Mouse (Mus musculus): ENCODE measurements at regions not wholly inside any gene's neighbourhood (a gene's known extent, or its start where the extent isn't known, plus 50 kb on each side); places are given as distances from the start of the nearest gene placed in this dataset.
A peak's percentile ranks its signal among the peaks of the same experiment; 100 is the strongest.

- DNase-seq: no peak
- intact Hi-C loops (cut with DNase I): no loop called here
Observed at GRCm38 (mm10) chr3:50886336-50886735, 337.9 kb upstream of the Noct start.

- intact Hi-C loops (cut with DNase I): no loop called here
- DNase-seq: peak in 1 of 2 experiments; percentile 6
Observed at GRCm38 (mm10) chr3:50887002-50887401, 337.2 kb upstream of the Noct start.

GRCm38 (mm10) chr3:50888571-50889210, 335.6 kb upstream of the Noct start:
- intact Hi-C loops (cut with DNase I): no loop called here
- DNase-seq: no peak

- DNase-seq: no peak
- intact Hi-C loops (cut with DNase I): no loop called here
Observed at GRCm38 (mm10) chr3:50890537-50890936, 333.7 kb upstream of the Noct start.

GRCm38 (mm10) chr3:50898179-50898578, 326.1 kb upstream of the Noct start:
- DNase-seq: no peak
- intact Hi-C loops (cut with DNase I): no loop called here

GRCm38 (mm10) chr3:50899830-50900350, 324.4 kb upstream of the Noct start:
- intact Hi-C loops (cut with DNase I): loop anchor here (10.0 kb wide), 2 partner anchors 825 to 1805 kb away; no protein-coding TSS in a partner anchor
- DNase-seq: peak in 1 of 2 experiments; percentile 5

GRCm38 (mm10) chr3:50900566-50900965, 323.7 kb upstream of the Noct start:
- DNase-seq: no peak
- intact Hi-C loops (cut with DNase I): loop anchor here (10.0 kb wide), 2 partner anchors 826 to 1806 kb away; no protein-coding TSS in a partner anchor

GRCm38 (mm10) chr3:50901321-50901720, 322.9 kb upstream of the Noct start:
- intact Hi-C loops (cut with DNase I): loop anchor here (10.0 kb wide), 2 partner anchors 827 to 1807 kb away; no protein-coding TSS in a partner anchor
- DNase-seq: no peak

- intact Hi-C loops (cut with DNase I): loop anchor here (10.0 kb wide), 2 partner anchors 828 to 1808 kb away; no protein-coding TSS in a partner anchor
- DNase-seq: peak; percentile 13 to 48
Observed at GRCm38 (mm10) chr3:50902933-50903332, 321.3 kb upstream of the Noct start.

GRCm38 (mm10) chr3:50904716-50905116, 319.5 kb upstream of the Noct start:
- intact Hi-C loops (cut with DNase I): loop anchor here (5.0 to 10.0 kb wide), 5 partner anchors 218 to 1810 kb away; no protein-coding TSS in a partner anchor
- DNase-seq: no peak

- DNase-seq: no peak
- intact Hi-C loops (cut with DNase I): loop anchor here (5.0 to 10.0 kb wide), 5 partner anchors 217 to 1811 kb away; no protein-coding TSS in a partner anchor
Observed at GRCm38 (mm10) chr3:50905274-50905992, 318.8 kb upstream of the Noct start.

GRCm38 (mm10) chr3:50905993-50906831, 318.0 kb upstream of the Noct start:
- intact Hi-C loops (cut with DNase I): loop anchor here (2.0 to 10.0 kb wide), 6 partner anchors 216 to 1811 kb away; no protein-coding TSS in a partner anchor
- peak; percentile 90 to 95 for DNase-seq

- intact Hi-C loops (cut with DNase I): no loop called here
- no peak for DNase-seq
Observed at GRCm38 (mm10) chr3:50912980-50913518, 311.2 kb upstream of the Noct start.

- DNase-seq: no peak
- intact Hi-C loops (cut with DNase I): no loop called here
Observed at GRCm38 (mm10) chr3:50914866-50915365, 309.3 kb upstream of the Noct start.

GRCm38 (mm10) chr3:50916305-50916854, 307.9 kb upstream of the Noct start:
- DNase-seq: no peak
- intact Hi-C loops (cut with DNase I): no loop called here

GRCm38 (mm10) chr3:50922347-50922746, 301.9 kb upstream of the Noct start:
- DNase-seq: no peak
- intact Hi-C loops (cut with DNase I): no loop called here

GRCm38 (mm10) chr3:50922832-50923231, 301.4 kb upstream of the Noct start:
- intact Hi-C loops (cut with DNase I): no loop called here
- DNase-seq: no peak

- intact Hi-C loops (cut with DNase I): no loop called here
Observed at GRCm38 (mm10) chr3:50923327-50923726, 300.9 kb upstream of the Noct start.

GRCm38 (mm10) chr3:50927318-50927717, 296.9 kb upstream of the Noct start:
- no peak for DNase-seq
- intact Hi-C loops (cut with DNase I): no loop called here

More at GRCm38 (mm10) chr3:50923327-50923726, 300.9 kb upstream of the Noct start:
- no peak for DNase-seq

- DNase-seq: no peak
- intact Hi-C loops (cut with DNase I): no loop called here
Observed at GRCm38 (mm10) chr3:50929013-50929412, 295.2 kb upstream of the Noct start.
